Mouse (Mus musculus): ENCODE data around the gene Isyna1. TPM values are rescaled to one million over a fixed set of nuclear protein-coding genes. Genes with fewer than 3 reads are reported as not detected.

Gene Isyna1
- 37.9 and 49.6 TPM in 2 replicates for polyA plus RNA-seq (2012; rRNA removed)

- peak; percentile 69 for DNase-seq (ENCODE audit: low spot score)
Observed at GRCm38 (mm10) chr8:70593961-70594609, at the start of gene Isyna1. TSS of gene Isyna1 (plus strand) at chr8:70594373.

- no peak for DNase-seq (ENCODE audit: low spot score)
Observed at GRCm38 (mm10) chr8:70546412-70546811, 47.8 kb upstream of the Isyna1 start.

- DNase-seq (ENCODE audit: low spot score): no peak
Observed at GRCm38 (mm10) chr8:70547762-70548161, 46.4 kb upstream of the Isyna1 start.

- no peak for DNase-seq (ENCODE audit: low spot score)
Observed at GRCm38 (mm10) chr8:70549412-70550184, 44.6 kb upstream of the Isyna1 start.

- DNase-seq (ENCODE audit: low spot score): no peak
Observed at GRCm38 (mm10) chr8:70551558-70552161, 42.5 kb upstream of the Isyna1 start.

GRCm38 (mm10) chr8:70552836-70553235 is 41.3 kb upstream of the Isyna1 start:
- DNase-seq (ENCODE audit: low spot score): no peak

GRCm38 (mm10) chr8:70553740-70554139 is 40.4 kb upstream of the Isyna1 start:
- DNase-seq (ENCODE audit: low spot score): no peak

GRCm38 (mm10) chr8:70555079-70555747 is 39.0 kb upstream of the Isyna1 start:
- DNase-seq (ENCODE audit: low spot score): no peak

- DNase-seq (ENCODE audit: low spot score): no peak
Observed at GRCm38 (mm10) chr8:70558334-70558733, 35.8 kb upstream of the Isyna1 start.

GRCm38 (mm10) chr8:70558983-70559382 is 35.2 kb upstream of the Isyna1 start:
- no peak for DNase-seq (ENCODE audit: low spot score)

- no peak for DNase-seq (ENCODE audit: low spot score)
Observed at GRCm38 (mm10) chr8:70560096-70560495, 34.1 kb upstream of the Isyna1 start.

GRCm38 (mm10) chr8:70560564-70560963 is 33.6 kb upstream of the Isyna1 start:
- no peak for DNase-seq (ENCODE audit: low spot score)

GRCm38 (mm10) chr8:70561357-70561756 is 32.8 kb upstream of the Isyna1 start:
- DNase-seq (ENCODE audit: low spot score): no peak

GRCm38 (mm10) chr8:70561809-70562535 is 32.2 kb upstream of the Isyna1 start:
- no peak for DNase-seq (ENCODE audit: low spot score)

GRCm38 (mm10) chr8:70562802-70563201 is 31.4 kb upstream of the Isyna1 start:
- no peak for DNase-seq (ENCODE audit: low spot score)

- no peak for DNase-seq (ENCODE audit: low spot score)
Observed at GRCm38 (mm10) chr8:70563763-70564387, 30.3 kb upstream of the Isyna1 start.

GRCm38 (mm10) chr8:70564696-70565235 is 29.4 kb upstream of the Isyna1 start:
- no peak for DNase-seq (ENCODE audit: low spot score)

- DNase-seq (ENCODE audit: low spot score): no peak
Observed at GRCm38 (mm10) chr8:70565561-70565960, 28.6 kb upstream of the Isyna1 start.

- no peak for DNase-seq (ENCODE audit: low spot score)
Observed at GRCm38 (mm10) chr8:70570360-70570759, 23.8 kb upstream of the Isyna1 start.

GRCm38 (mm10) chr8:70570990-70571389 is 23.2 kb upstream of the Isyna1 start:
- no peak for DNase-seq (ENCODE audit: low spot score)

GRCm38 (mm10) chr8:70574302-70574701 is 19.9 kb upstream of the Isyna1 start:
- DNase-seq (ENCODE audit: low spot score): no peak
